Mouse (Mus musculus): ENCODE results near the gene Tent2. TPM values are rescaled to one million over a fixed set of nuclear protein-coding genes. Genes with fewer than 3 reads are reported as not detected.

Tent2 gene
- polyA plus RNA-seq (2015; fragmentation: Nextera tagmentation; extraction: Ambion mirVana) = 32.4 and 37.4 TPM in 2 replicates

DNA sequence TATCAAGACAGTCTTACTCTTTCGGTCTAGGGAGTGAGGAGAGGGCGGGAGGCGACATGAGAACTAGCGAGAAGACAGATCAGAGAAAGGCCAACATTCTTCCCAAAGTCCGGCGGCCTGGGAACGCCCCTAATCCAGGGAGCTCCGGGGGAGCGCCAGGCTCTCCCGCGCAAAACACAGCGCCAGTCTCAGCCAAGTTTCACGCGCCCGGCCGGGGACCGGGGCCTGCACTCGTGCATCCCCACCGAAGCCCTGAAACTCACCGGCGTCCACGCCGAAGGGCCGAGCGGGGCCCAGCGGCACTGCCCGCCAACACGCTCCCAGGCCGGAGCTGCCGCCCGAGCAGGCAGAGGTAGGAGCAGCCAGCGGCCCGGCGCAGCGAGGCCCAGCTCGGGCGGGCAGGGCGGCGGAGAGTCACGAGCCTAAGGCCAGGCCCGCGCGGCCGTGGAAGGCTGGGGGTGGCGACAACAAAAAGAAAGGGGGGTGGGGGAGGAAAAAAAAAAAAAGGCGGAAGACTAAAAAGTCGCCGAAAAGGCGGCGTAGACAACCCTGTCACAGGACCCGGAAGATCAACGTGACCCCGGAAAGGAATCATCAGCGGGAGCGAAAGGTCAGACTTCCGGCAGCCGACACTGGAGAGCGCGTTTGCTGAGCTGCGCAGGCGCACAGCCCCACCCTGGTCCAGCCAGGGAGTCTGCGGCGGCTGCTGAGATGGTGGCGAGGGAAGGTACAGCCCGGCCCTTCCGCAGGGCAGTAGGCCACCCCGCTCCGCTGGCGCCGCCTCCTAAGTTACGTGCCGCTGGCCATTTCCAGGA, at the start of gene Tent2:
Gene Tent2 (minus strand): TSS at position 555 of the 815 bp plus-strand sequence.
- under 1% methylated on average over 71 of the region's 72 CpGs for WGBS
- peak; percentile 98 for ATAC-seq (replicated peaks; ENCODE audit: extremely low read depth, insufficient read depth, low FRiP score)

DNA sequence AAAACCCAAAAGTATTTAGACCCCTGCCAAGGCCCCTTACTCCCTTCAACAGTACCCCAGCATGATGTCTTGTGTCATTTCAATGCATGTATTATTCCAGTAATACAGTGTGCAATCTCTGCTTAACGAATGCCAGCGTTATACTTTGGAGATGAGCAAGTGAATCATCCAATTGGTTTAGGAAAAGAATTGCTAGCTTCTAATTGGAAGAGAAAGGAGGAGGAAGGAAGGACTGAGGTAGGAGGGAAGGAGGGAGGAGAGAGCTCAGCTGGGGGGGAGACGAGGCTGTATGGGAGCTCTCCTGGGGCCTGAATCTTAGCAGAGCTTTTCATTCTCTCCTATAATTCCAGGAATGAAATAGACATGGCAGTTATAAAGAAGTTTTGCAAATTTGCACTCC, 49.0 kb upstream of the Tent2 start:
- Histone ChIP-seq H3K4me1 (ENCODE audit: control insufficient read depth, insufficient read depth, low read length) (peaks cover 5% of the 10 kb centered on the region), H3K4me3 (ENCODE audit: low read length) (no peak overlapping the region), H3K9ac (ENCODE audit: low read length) (no peak overlapping the region), H3K27me3 (ENCODE audit: control insufficient read depth, insufficient read depth, low read length) (no peaks in the 10 kb centered on the region), H3K27ac (ENCODE audit: low read length) (no peak overlapping the region), H3K4me2 (ENCODE audit: low read depth, low read length) (no peak overlapping the region), H3K9me3 (replicated peaks; ENCODE audit: control insufficient read depth, low read length) (no peaks in the 10 kb centered on the region), H3K36me3 (ENCODE audit: control insufficient read depth, insufficient read depth) (no peaks in the 10 kb centered on the region)
- WGBS = 75% methylated on average over 3 of the region's 3 CpGs
- ATAC-seq (replicated peaks; ENCODE audit: extremely low read depth, insufficient read depth, low FRiP score) = no peak

More for the DNA sequence above, at the start of gene Tent2:
- Histone ChIP-seq H3K4me3 (ENCODE audit: low read length) (peak within 1 kb of the TSS; percentile 76), H3K4me1 (ENCODE audit: control insufficient read depth, insufficient read depth, low read length) (peaks cover 20% of the 10 kb centered on the region), H3K27me3 (ENCODE audit: control insufficient read depth, insufficient read depth, low read length) (no peaks in the 10 kb centered on the region), H3K9me3 (replicated peaks; ENCODE audit: control insufficient read depth, low read length) (no peaks in the 10 kb centered on the region), H3K9ac (ENCODE audit: low read length) (peak within 1 kb of the TSS; percentile 93), H3K27ac (ENCODE audit: low read length) (peak within 1 kb of the TSS; percentile 91), H3K4me2 (ENCODE audit: low read depth, low read length) (peak within 1 kb of the TSS; percentile 82), H3K36me3 (ENCODE audit: control insufficient read depth, insufficient read depth) (peaks cover 3% of the 10 kb centered on the region; the same call in 1 of the 2 replicates)

DNA sequence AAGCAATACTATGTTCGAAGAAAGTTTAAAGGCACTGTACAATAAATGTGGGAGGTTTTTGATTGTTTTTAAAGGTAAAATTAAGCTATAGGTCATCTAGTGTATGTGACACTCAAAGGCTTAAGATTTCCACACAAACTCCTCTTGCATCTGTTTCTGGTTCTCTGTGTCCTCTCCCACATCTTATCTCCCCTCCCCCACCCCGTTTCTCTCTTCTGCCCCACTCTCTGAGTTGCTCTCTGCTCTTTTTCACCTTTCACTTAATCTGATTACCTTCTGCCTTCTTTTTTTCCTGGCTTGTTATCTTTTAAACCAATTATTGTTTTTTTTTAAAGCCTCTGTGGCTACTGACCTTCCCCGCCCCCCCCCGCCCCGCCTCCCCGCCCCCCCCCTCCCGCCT, 47.4 kb upstream of the Tent2 start:
- Histone ChIP-seq H3K4me3 (ENCODE audit: low read length) (no peak overlapping the region), H3K4me1 (ENCODE audit: control insufficient read depth, insufficient read depth, low read length) (peaks cover 5% of the 10 kb centered on the region), H3K36me3 (ENCODE audit: control insufficient read depth, insufficient read depth) (no peaks in the 10 kb centered on the region), H3K4me2 (ENCODE audit: low read depth, low read length) (no peak overlapping the region), H3K27ac (ENCODE audit: low read length) (no peak overlapping the region), H3K9ac (ENCODE audit: low read length) (no peak overlapping the region), H3K9me3 (replicated peaks; ENCODE audit: control insufficient read depth, low read length) (no peaks in the 10 kb centered on the region), H3K27me3 (ENCODE audit: control insufficient read depth, insufficient read depth, low read length) (no peaks in the 10 kb centered on the region)
- ATAC-seq (replicated peaks; ENCODE audit: extremely low read depth, insufficient read depth, low FRiP score) = no peak
- 47% methylated on average over 3 of the region's 7 CpGs for WGBS

DNA sequence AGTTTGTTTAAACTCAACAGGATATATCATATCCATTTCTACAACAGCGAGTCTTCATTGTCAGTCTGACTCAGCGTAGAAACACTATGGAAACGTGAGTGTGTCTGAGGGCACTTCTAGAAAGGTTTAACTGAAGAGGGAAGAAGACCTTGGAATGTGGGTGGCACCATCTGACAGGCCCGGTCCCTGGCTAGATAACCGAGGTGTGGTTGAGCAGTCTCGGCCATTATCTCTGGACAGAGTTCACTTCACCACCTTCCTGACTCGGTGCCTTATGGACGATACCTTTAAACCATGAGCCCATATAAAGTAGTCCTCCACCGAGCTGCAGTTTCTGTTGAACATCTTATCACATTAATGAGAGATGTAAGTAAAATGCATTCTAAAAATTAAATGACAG, 46.9 kb upstream of the Tent2 start:
- no peaks in the 10 kb centered on the region for H3K27me3 ChIP-seq (ENCODE audit: control insufficient read depth, insufficient read depth, low read length)
- no peaks in the 10 kb centered on the region for H3K9me3 ChIP-seq (replicated peaks; ENCODE audit: control insufficient read depth, low read length)
- H3K4me2 ChIP-seq (ENCODE audit: low read depth, low read length) = no peak overlapping the region
- no peak overlapping the region for H3K4me3 ChIP-seq (ENCODE audit: low read length)
- H3K27ac ChIP-seq (ENCODE audit: low read length) = no peak overlapping the region
- no peak overlapping the region for H3K9ac ChIP-seq (ENCODE audit: low read length)
- H3K36me3 ChIP-seq (ENCODE audit: control insufficient read depth, insufficient read depth) = no peaks in the 10 kb centered on the region
- WGBS = 39% methylated on average over 9 of the region's 9 CpGs
- H3K4me1 ChIP-seq (ENCODE audit: control insufficient read depth, insufficient read depth, low read length) = peaks cover 5% of the 10 kb centered on the region
- ATAC-seq (replicated peaks; ENCODE audit: extremely low read depth, insufficient read depth, low FRiP score) = no peak

DNA sequence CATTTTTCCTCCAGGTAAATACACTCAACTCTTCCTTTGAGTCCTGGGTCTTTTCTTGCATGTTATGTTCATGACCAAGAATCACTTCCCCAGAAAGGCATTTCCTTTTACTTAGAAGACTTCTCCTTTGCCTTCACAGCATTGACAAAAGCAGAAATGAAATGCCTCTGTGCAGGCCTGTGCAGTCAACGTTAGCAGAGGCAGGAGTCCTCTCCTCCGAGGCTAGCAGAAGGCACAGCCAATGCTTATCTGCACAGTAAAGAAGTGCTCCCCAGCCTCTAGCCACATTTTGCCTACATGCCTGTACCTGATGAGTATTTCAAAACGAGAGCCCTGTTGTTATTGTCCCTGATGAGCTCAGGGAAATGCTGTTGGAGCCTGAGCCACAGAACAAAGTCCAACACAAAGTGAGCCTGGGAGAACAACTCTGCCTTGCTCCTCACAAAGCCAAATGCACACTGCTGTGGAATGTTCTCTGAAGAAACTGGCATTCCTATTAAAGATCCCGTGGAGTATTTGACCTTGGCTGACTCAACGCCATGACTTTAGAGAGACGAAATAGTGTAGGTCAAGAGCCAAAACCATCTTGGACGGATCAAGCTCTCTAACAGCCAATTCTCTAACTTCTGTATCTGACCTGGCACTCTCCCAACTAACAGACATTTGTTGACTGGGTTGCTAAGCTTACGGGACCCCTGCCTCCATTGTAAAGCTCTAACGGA, 45.7 kb upstream of the Tent2 start:
- no peak overlapping the region for H3K9ac ChIP-seq (ENCODE audit: low read length)
- no peak overlapping the region for H3K4me2 ChIP-seq (ENCODE audit: low read depth, low read length)
- H3K36me3 ChIP-seq (ENCODE audit: control insufficient read depth, insufficient read depth) = no peaks in the 10 kb centered on the region
- no peak overlapping the region for H3K4me3 ChIP-seq (ENCODE audit: low read length)
- H3K4me1 ChIP-seq (ENCODE audit: control insufficient read depth, insufficient read depth, low read length) = peaks cover 5% of the 10 kb centered on the region
- H3K27ac ChIP-seq (ENCODE audit: low read length) = peak overlapping the region; percentile 65
- no peaks in the 10 kb centered on the region for H3K27me3 ChIP-seq (ENCODE audit: control insufficient read depth, insufficient read depth, low read length)
- H3K9me3 ChIP-seq (replicated peaks; ENCODE audit: control insufficient read depth, low read length) = no peaks in the 10 kb centered on the region
- peak; percentile 65; the same call in 1 of the 2 replicates for ATAC-seq (replicated peaks; ENCODE audit: extremely low read depth, insufficient read depth, low FRiP score)
- 34% methylated on average over 9 of the region's 9 CpGs for WGBS

DNA sequence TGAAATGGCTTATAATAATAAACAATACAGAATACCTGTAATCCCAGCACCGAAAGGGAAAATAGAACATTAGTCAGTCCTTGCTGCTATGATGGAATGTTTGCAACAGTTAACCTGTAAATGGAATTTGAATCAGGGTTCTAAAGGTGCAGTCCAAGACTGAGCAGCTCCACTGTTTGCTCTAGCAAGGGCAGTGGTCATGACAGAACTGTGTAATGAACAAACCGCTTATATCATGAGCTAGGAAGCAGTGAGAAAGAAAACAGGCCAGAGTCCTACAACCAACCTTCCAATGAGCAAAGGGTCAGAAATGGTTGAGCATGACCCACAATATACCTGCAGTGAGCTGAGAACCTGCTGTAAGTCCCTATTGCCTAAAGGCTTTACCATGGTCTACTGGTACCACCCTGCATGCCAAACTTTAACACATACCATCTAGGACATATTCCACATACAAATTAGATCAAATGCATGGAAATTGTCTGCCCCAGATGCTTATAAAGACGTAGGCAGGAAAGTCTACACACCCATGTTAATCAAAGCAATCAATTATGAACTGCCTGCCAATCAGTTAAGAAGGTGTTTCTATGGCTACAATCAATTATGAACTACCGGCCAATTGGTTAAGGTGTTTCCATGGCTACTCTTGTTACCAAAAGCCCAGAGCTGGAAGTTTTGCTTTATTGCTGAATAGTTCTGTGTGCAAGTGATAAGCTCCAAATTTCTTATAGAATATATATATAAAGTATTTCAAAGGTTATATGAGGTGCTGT, 42.3 kb upstream of the Tent2 start:
- Histone ChIP-seq H3K9ac (ENCODE audit: low read length) (no peak overlapping the region), H3K4me1 (ENCODE audit: control insufficient read depth, insufficient read depth, low read length) (peaks cover 5% of the 10 kb centered on the region), H3K27me3 (ENCODE audit: control insufficient read depth, insufficient read depth, low read length) (no peaks in the 10 kb centered on the region), H3K4me3 (ENCODE audit: low read length) (no peak overlapping the region), H3K9me3 (replicated peaks; ENCODE audit: control insufficient read depth, low read length) (no peaks in the 10 kb centered on the region), H3K27ac (ENCODE audit: low read length) (no peak overlapping the region), H3K36me3 (ENCODE audit: control insufficient read depth, insufficient read depth) (no peaks in the 10 kb centered on the region), H3K4me2 (ENCODE audit: low read depth, low read length) (no peak overlapping the region)
- 85% methylated on average over 4 of the region's 4 CpGs for WGBS
- ATAC-seq (replicated peaks; ENCODE audit: extremely low read depth, insufficient read depth, low FRiP score) = no peak

DNA sequence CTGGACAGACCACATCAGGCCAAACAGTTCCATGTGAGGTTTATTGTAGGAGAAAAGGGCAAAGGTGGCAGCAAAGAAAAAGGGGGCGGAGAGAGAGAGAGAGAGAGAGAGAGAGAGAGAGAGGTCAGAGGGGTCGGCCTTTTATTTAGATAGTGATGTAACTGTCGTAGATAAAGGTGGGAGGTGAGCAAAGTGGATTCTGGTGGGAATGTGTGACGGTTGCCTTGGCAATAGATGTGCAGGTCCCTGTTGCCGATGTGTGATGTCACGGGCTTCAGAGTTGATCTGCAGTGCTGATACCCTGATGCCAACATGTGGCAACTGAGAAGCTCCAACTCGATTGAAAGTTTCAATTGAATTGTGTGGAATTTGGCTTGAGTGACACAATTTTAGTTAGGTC, 40.1 kb upstream of the Tent2 start:
- Histone ChIP-seq H3K27ac (ENCODE audit: low read length) (no peak overlapping the region), H3K36me3 (ENCODE audit: control insufficient read depth, insufficient read depth) (no peaks in the 10 kb centered on the region), H3K27me3 (ENCODE audit: control insufficient read depth, insufficient read depth, low read length) (no peaks in the 10 kb centered on the region), H3K4me2 (ENCODE audit: low read depth, low read length) (no peak overlapping the region), H3K9ac (ENCODE audit: low read length) (no peak overlapping the region), H3K9me3 (replicated peaks; ENCODE audit: control insufficient read depth, low read length) (no peaks in the 10 kb centered on the region), H3K4me1 (ENCODE audit: control insufficient read depth, insufficient read depth, low read length) (no peaks in the 10 kb centered on the region), H3K4me3 (ENCODE audit: low read length) (no peak overlapping the region)
- 75% methylated on average over 7 of the region's 7 CpGs for WGBS
- ATAC-seq (replicated peaks; ENCODE audit: extremely low read depth, insufficient read depth, low FRiP score) = no peak

DNA sequence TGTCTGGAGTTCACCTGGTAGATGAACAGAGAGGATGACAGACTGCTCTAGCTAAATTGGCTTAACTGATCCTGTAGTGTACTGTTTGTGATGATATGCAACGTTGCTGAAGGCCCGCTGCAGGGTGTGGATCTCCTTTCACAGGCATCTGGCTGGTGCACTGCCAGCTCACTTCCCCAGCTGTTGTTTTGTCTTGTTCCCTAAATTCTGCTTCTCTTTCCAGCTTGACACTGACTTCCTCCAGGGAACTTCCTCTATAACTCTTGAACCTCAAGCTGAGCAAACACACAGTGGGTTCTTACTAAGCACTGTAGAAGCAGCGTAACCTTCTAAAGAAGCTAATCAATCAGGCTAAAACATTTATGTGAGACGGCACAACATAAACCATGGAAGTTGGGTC, 38.8 kb upstream of the Tent2 start:
- WGBS = 56% methylated on average over 4 of the region's 4 CpGs
- Histone ChIP-seq H3K9ac (ENCODE audit: low read length) (no peak overlapping the region), H3K27me3 (ENCODE audit: control insufficient read depth, insufficient read depth, low read length) (no peaks in the 10 kb centered on the region), H3K9me3 (replicated peaks; ENCODE audit: control insufficient read depth, low read length) (no peaks in the 10 kb centered on the region), H3K4me2 (ENCODE audit: low read depth, low read length) (no peak overlapping the region), H3K27ac (ENCODE audit: low read length) (no peak overlapping the region), H3K4me1 (ENCODE audit: control insufficient read depth, insufficient read depth, low read length) (no peaks in the 10 kb centered on the region), H3K36me3 (ENCODE audit: control insufficient read depth, insufficient read depth) (no peaks in the 10 kb centered on the region), H3K4me3 (ENCODE audit: low read length) (no peak overlapping the region)
- no peak for ATAC-seq (replicated peaks; ENCODE audit: extremely low read depth, insufficient read depth, low FRiP score)
